Mouse (Mus musculus) embryonic facial prominence, embryonic 11.5 days (tissue): ENCODE results near the gene Irf3. TPM values are rescaled to one million over a fixed set of nuclear protein-coding genes. Genes with fewer than 3 reads are reported as not detected.
A peak's percentile ranks its signal among the peaks of the same experiment; 100 is the strongest.

Experiments
- ATAC-seq: fragments of 200-750 bp; cut with Nextera tagmentation; replicated peaks from 2 replicates; pipeline ENCODE4 v1.8.0; 2017; ENCODE audit warnings: low read depth; ENCODE audit not compliant: insufficient number of reproducible peaks, low FRiP score, low TSS enrichment
- DNase-seq: peaks from one replicate; pipeline ENCODE4 v3.0.0-alpha.2; 2015; ENCODE audit warnings: low spot score
- H3K27ac ChIP-seq: fragments of 300-500 bp; sonication (generic); replicated peaks from 2 replicates; pipeline ENCODE4 v1.5.1; 2014; ENCODE audit warnings: mild to moderate bottlenecking, low read depth, low read length, control low read depth
- H3K27me3 ChIP-seq: fragments of 300-500 bp; sonication (generic); 2 replicates; pipeline ENCODE4 v1.6.1; 2014; ENCODE audit warnings: mild to moderate bottlenecking, low read length, moderate library complexity, mixed read lengths; ENCODE audit not compliant: control insufficient read depth, insufficient read depth
- H3K36me3 ChIP-seq: fragments of 300-500 bp; sonication (generic); replicated peaks from 2 replicates; pipeline ENCODE4 v1.6.1; 2014; ENCODE audit warnings: low read depth, mild to moderate bottlenecking, low read length, moderate library complexity, mixed read lengths; ENCODE audit not compliant: control insufficient read depth, insufficient read depth
- H3K4me1 ChIP-seq: fragments of 300-500 bp; sonication (generic); 2 replicates; pipeline ENCODE4 v1.6.1; 2014; ENCODE audit warnings: low read length, mixed read lengths; ENCODE audit not compliant: control insufficient read depth, insufficient read depth
- H3K4me2 ChIP-seq: fragments of 300-500 bp; sonication (generic); 2 replicates; pipeline ENCODE4 v1.6.1; 2014; ENCODE audit warnings: low read depth, mild to moderate bottlenecking, control low read depth, low read length, moderate library complexity
- H3K4me3 ChIP-seq: fragments of 300-500 bp; sonication (generic); 2 replicates; pipeline ENCODE4 v1.5.1; 2014; ENCODE audit warnings: low read depth, low read length, control low read depth
- H3K9ac ChIP-seq: fragments of 300-500 bp; sonication (generic); replicated peaks from 2 replicates; pipeline ENCODE4 v1.6.1; 2014; ENCODE audit warnings: mild to moderate bottlenecking, control low read depth, low read length
- H3K9me3 ChIP-seq: fragments of 300-500 bp; sonication (generic); replicated peaks from 2 replicates; pipeline ENCODE4 v1.6.1; 2016; ENCODE audit warnings: mild to moderate bottlenecking, low read length, inconsistent platforms, mixed read lengths; ENCODE audit not compliant: control insufficient read depth
- WGBS: fragments of 180-500 bp; shearing (Covaris S2); extraction: QIAGEN DNeasy Blood & Tissue Kit; methylation state at CpG from one replicate; pipeline ENCODE4 v1.1.7; 2014; 5-methylcytosine and 5-hydroxymethylcytosine counted together
- polyA plus RNA-seq: library from polyadenylated mRNA; unstranded; fragments of >200 nt; fragmentation: Nextera tagmentation; extraction: Ambion mirVana; gene quantifications from 2 replicates; pipeline ENCODE4 v1.2.1, GENCODE M21; 2014

The Irf3 gene
- polyA plus RNA-seq, 1 experiment from 2014 or later = 62.4 TPM

DNA sequence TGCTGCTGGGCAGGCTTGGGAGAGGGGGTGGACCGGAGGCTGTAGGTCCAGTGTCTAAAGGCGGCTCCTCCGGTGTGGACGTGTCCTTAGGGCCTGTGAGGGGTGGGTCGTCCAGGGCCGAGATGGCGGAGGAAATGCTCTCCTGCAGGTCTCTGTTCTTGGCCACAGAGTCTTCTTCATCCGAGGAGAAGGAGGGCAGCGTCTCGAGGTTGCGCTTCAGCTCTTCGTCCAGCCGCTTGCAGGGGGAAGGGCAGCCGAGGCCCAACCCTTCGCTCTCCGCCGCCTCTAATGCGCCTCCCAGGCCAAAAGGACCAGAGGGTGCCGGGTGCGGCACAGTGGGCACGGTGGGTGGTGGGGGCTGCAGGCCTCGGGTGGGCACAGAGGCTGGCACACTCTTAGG lies 48.3 kb downstream of the Irf3 start:
- H3K27ac ChIP-seq = no peak overlapping the region
- H3K4me2 ChIP-seq = no peak overlapping the region
- ATAC-seq (no peak), DNase-seq (no peak)
- WGBS = 92% methylated on average over 22 of the region's 22 CpGs
- peaks cover 2% of the 10 kb centered on the region; the same call in 1 of the 2 replicates for H3K4me1 ChIP-seq
- no peak overlapping the region for H3K9ac ChIP-seq
- no peak overlapping the region for H3K4me3 ChIP-seq
- H3K36me3 ChIP-seq = peaks cover 63% of the 10 kb centered on the region
- no peaks in the 10 kb centered on the region for H3K9me3 ChIP-seq
- no peaks in the 10 kb centered on the region for H3K27me3 ChIP-seq

DNA sequence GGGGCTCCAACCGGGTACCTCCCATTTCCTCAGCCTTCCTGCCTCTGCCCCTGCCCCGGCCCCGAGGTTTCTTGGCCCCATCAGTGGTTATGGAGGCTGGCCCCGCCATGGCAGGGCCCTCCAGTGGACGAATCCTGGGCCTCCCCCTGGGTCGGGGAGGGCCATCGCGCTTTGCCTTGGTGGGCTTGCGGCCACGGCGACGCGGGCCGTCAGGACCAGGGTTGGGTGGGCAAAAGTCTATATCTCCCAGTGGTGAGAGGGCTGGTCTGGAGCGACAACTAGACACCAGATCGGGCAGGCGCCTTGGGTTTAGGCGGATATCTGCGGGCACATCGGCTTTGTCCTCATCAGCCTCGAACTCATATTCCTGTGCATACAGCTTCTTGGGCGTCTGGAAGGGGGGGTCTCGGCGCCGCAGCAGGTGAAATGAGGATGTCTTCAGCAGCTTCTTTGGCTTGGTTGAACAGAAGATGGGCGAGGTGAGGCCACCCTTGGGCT lies 49.5 kb downstream of the Irf3 start:
- no peak overlapping the region for H3K4me3 ChIP-seq

DNA sequence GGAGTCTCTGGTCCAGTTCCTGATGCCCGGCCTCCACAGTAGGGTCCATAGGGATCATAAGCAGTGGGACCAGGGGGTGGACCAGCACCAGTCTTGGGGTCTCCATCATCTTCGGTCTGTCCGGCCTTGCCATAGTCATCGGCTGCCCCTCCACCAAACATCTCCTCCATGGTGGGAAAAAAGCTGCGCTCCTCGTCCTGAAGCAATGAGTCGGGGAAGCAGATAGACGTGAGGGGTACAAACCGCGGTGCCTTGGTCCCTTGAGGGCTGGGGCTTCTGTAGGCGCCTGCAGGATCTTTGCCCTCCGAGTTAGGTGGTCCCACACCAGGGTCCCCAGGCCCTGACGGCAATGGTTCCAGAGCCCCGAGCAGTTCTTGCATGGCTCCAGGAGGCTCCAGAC lies 50.0 kb downstream of the Irf3 start:
- WGBS = 97% methylated on average over 14 of the region's 14 CpGs
- H3K4me1 ChIP-seq = peaks cover 5% of the 10 kb centered on the region; the same call in 1 of the 2 replicates
- H3K36me3 ChIP-seq = peaks cover 59% of the 10 kb centered on the region
- DNase-seq (no peak), ATAC-seq (no peak)
- H3K27ac ChIP-seq = no peak overlapping the region
- H3K9ac ChIP-seq = no peak overlapping the region
- H3K9me3 ChIP-seq = no peaks in the 10 kb centered on the region
- no peaks in the 10 kb centered on the region for H3K27me3 ChIP-seq
- no peak overlapping the region; the same call in 1 of the 2 replicates for H3K4me2 ChIP-seq
- H3K4me3 ChIP-seq = no peak overlapping the region

More for the DNA sequence above, 49.5 kb downstream of the Irf3 start:
- Histone ChIP-seq H3K27ac (no peak overlapping the region), H3K36me3 (peaks cover 63% of the 10 kb centered on the region), H3K27me3 (no peaks in the 10 kb centered on the region), H3K9ac (no peak overlapping the region), H3K4me1 (peaks cover 5% of the 10 kb centered on the region; the same call in 1 of the 2 replicates), H3K9me3 (no peaks in the 10 kb centered on the region), H3K4me2 (no peak overlapping the region)
- WGBS = 94% methylated on average over 26 of the region's 26 CpGs
- ATAC-seq (no peak), DNase-seq (no peak)

DNA sequence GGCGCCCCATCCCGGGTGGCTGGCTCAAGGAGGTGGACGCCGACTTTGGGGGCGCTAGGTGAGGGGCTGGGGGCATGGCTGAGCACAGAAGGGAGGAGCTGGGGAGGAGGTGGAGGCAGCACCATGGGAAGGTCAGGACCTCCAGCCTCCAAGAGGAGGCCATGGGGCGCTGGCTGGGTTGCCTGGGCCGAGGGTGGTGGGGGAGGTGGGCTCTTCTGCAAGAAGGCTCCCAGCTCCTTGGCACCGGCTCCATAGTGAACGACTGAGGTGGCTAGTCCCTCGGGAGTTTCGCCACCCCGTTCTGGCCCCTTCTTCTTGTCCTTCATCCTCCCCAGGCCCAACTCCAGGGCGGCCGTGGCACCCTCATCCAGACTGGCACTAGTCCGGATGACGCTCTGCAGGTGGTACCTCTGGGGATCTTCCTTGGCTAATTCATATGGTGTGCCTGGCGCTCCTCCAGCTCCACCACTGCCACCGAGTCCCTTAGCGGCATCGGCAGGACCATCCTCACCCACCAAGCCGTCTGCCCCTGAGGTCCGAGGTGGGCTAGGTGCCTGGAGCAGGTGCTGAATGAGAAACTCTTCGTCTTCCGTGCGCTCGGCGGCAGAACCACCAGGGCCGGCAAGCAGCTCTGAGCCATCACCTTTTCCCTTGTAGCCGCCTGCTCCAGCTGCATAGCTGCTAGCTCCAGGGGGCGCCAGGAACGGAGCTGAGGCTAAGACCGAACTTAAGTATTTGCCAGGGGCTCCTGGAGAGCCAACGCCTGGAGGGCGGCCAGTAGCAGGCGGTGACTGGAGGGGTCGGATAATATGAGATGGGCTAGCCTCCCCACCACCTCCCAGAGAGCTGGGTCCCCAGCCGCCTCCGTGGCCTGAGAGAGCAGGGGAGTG lies 50.8 kb downstream of the Irf3 start:
- ATAC-seq (no peak), DNase-seq (no peak)
- Histone ChIP-seq H3K9me3 (no peaks in the 10 kb centered on the region), H3K4me1 (peaks cover 5% of the 10 kb centered on the region; the same call in 1 of the 2 replicates), H3K27ac (no peak overlapping the region), H3K4me3 (no peak overlapping the region), H3K4me2 (no peak overlapping the region; the same call in 1 of the 2 replicates), H3K9ac (no peak overlapping the region), H3K36me3 (peaks cover 53% of the 10 kb centered on the region), H3K27me3 (no peaks in the 10 kb centered on the region)
- WGBS = 93% methylated on average over 38 of the region's 38 CpGs

DNA sequence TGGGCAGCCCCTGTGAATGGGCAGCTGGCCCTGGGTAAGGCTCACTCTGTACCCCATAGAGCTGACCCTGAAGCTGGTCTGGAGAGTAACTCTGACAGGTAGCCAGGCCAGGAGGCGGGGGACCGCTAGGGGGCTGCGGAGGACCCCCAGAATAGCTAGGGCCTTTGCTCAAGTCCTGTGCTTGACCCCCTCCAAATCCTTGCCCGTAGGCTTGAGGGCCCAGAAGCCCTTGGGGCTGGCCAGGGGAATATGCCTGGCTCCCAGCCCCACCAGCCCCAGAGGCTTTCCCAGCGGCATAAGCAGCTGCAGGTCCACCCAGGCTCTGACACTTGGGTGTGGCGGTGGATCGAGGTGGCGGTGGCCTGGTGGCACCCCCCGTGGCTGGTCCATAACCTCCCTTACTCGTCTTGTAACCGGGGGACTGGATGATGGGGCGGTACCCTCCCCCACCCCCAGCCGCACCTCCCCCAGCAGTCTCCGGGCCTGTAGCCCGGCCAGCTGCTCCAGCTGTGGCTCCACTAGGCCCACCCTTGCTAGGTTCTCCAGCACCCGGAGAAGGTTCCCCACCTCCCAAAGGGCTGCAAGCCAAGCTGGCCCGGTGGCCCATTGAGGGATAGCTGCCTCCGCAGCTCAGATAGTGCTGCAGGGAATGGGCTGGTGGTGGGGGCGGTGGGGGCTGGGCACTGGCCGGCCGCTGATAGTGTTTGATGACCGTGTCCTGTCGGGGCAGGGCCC lies 51.6 kb downstream of the Irf3 start:
- DNase-seq = no peak
- ATAC-seq = no peak
- Histone ChIP-seq H3K36me3 (peaks cover 49% of the 10 kb centered on the region), H3K4me3 (no peak overlapping the region), H3K4me2 (no peak overlapping the region), H3K27ac (no peak overlapping the region), H3K27me3 (no peaks in the 10 kb centered on the region), H3K9me3 (no peaks in the 10 kb centered on the region), H3K9ac (no peak overlapping the region), H3K4me1 (peaks cover 5% of the 10 kb centered on the region; the same call in 1 of the 2 replicates)
- WGBS = 96% methylated on average over 23 of the region's 23 CpGs

DNA sequence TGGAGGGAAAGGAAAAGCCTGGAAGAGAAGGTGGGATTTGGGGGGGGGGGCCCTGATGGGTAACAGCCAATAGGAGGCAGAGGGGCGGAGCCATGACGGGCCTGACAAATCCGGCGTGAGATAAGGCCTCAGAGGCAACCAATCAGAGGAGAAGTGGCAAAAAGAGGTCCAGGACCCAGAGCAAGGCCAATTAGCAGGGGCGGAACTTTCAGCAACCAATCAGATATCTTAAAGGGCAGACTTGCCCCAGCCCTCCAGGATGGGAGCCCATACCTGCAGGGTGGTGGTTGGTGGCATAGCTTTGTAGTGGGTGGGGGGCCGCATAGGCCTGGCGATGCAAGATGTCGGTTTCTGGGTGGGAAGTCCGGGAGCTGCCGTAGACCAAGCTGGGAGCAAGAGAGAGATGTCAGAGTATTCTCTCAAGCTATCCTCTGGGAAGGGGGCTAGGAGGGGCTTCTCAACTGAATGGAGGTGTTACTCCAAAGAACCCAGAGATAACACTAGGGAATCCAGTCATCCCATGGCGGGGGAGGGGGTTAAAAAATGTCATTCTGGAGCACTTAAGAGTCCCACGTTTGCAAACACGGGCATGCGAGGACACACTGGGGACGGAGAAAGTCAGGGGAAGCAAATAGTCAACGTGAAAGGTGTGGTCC lies 53.6 kb downstream of the Irf3 start:
- Histone ChIP-seq H3K4me3 (peak overlapping the region; percentile 92), H3K4me2 (peak overlapping the region; percentile 94), H3K9me3 (no peaks in the 10 kb centered on the region), H3K27ac (peak overlapping the region; percentile 25; the same call in 1 of the 2 replicates), H3K36me3 (peaks cover 38% of the 10 kb centered on the region), H3K9ac (peak overlapping the region; percentile 95), H3K27me3 (no peaks in the 10 kb centered on the region), H3K4me1 (peaks cover 5% of the 10 kb centered on the region; the same call in 1 of the 2 replicates)
- peak; percentile 20; the same call in 1 of the 2 replicates for ATAC-seq
- DNase-seq = peak; percentile 94
- WGBS = 1% methylated on average over 16 of the region's 16 CpGs

DNA sequence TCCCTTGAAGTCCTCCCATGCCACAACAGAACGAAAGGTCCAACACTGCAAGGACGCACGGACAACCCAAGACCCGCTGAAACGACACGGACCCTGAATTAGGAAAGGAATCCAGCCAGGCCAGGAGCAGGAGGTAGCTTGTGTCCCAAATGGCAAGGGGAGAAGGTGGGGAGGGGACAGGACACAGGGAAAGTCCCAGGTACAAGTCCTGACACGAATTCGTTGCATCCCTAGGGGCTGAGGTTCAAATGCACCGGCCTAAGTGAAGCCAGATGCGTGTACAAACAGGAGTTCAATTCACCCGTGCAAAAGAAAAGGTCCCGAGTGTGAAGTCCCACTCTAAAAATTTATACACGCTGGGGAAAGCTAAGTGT lies 54.1 kb downstream of the Irf3 start:
- ATAC-seq = no peak
- H3K4me1 ChIP-seq = peaks cover 5% of the 10 kb centered on the region; the same call in 1 of the 2 replicates
- peak overlapping the region; percentile 100 for H3K27ac ChIP-seq
- H3K4me3 ChIP-seq = peak overlapping the region; percentile 92
- peak overlapping the region; percentile 95 for H3K9ac ChIP-seq
- no peaks in the 10 kb centered on the region for H3K9me3 ChIP-seq
- peak overlapping the region; percentile 94 for H3K4me2 ChIP-seq
- peak; percentile 46 for DNase-seq
- H3K36me3 ChIP-seq = peaks cover 34% of the 10 kb centered on the region
- WGBS = 1% methylated on average over 13 of the region's 13 CpGs
- no peaks in the 10 kb centered on the region for H3K27me3 ChIP-seq
